Mouse (Mus musculus) gastrocnemius, postnatal 4 days (tissue): ENCODE results near the gene Lrrtm3. TPM values are rescaled to one million over a fixed set of nuclear protein-coding genes. Genes with fewer than 3 reads are reported as not detected.

Experiments used
- DNase-seq, 2 experiments: peaks; one replicate each; pipeline ENCODE4 v3.0.0; 2021 to 2022; ENCODE audit warnings: low spot score in 2 of 2, mixed read lengths in 2 of 2
- total RNA-seq, 2 experiments: library from RNA; stranded (reverse); gene quantifications; 2 replicates each; pipeline ENCODE4 v1.2.3; 2021

Lrrtm3 gene
- total RNA-seq, 2 experiments from 2014 or later: 0.91 to 1.0 TPM

- no peak for DNase-seq
Measured at GRCm38 (mm10) chr10:63908878-63909277, 181.2 kb downstream of the Lrrtm3 start.

- no peak for DNase-seq
Measured at GRCm38 (mm10) chr10:63899891-63900290, 190.2 kb downstream of the Lrrtm3 start.

GRCm38 (mm10) chr10:63894612-63895011 is 195.5 kb downstream of the Lrrtm3 start:
- DNase-seq: no peak

GRCm38 (mm10) chr10:63886449-63887088 is 203.5 kb downstream of the Lrrtm3 start:
- DNase-seq: no peak

- no peak for DNase-seq
Measured at GRCm38 (mm10) chr10:63880462-63880903, 209.6 kb downstream of the Lrrtm3 start.

Other genes with a start within 250 kb of the Lrrtm3 start
- not detected for gene Gm10118, start 162.8 kb downstream of the Lrrtm3 start, total RNA-seq